Mouse (Mus musculus): ENCODE data around the gene Serinc5. TPM values are rescaled to one million over a fixed set of nuclear protein-coding genes. Genes with fewer than 3 reads are reported as not detected.

Gene Serinc5
- polyA plus RNA-seq, 1 experiment from 2014 or later, result 9.4 TPM

- peaks cover 23% of the 10 kb centered on the region for H3K4me1 ChIP-seq
Observed at GRCm38 (mm10) chr13:92733252-92733651, 122.4 kb downstream of the Serinc5 start.

GRCm38 (mm10) chr13:92733741-92734140 lies 122.8 kb downstream of the Serinc5 start:
- Histone ChIP-seq H3K4me1 (peaks cover 23% of the 10 kb centered on the region), H3K9ac (no peak overlapping the region), H3K4me3 (no peak overlapping the region), H3K4me2 (no peak overlapping the region), H3K36me3 (no peaks in the 10 kb centered on the region), H3K27me3 (replicated peaks) (peaks cover 13% of the 10 kb centered on the region; the same call in 1 of the 2 replicates), H3K9me3 (no peaks in the 10 kb centered on the region), H3K27ac (replicated peaks) (no peak overlapping the region)
- 81% methylated on average over 11 of the region's 11 CpGs for WGBS
- ATAC-seq (ENCODE audit: extremely low read depth, insufficient number of reproducible peaks, low FRiP score, low TSS enrichment), result no peak

More at GRCm38 (mm10) chr13:92733252-92733651, 122.4 kb downstream of the Serinc5 start:
- WGBS, result 41% methylated on average over 9 of the region's 9 CpGs
- no peak overlapping the region for H3K4me2 ChIP-seq
- no peak for ATAC-seq (ENCODE audit: extremely low read depth, insufficient number of reproducible peaks, low FRiP score, low TSS enrichment)
- peaks cover 13% of the 10 kb centered on the region; the same call in 1 of the 2 replicates for H3K27me3 ChIP-seq (replicated peaks)
- no peak overlapping the region for H3K27ac ChIP-seq (replicated peaks)
- no peaks in the 10 kb centered on the region for H3K36me3 ChIP-seq
- no peaks in the 10 kb centered on the region for H3K9me3 ChIP-seq
- no peak overlapping the region for H3K9ac ChIP-seq
- no peak overlapping the region for H3K4me3 ChIP-seq

GRCm38 (mm10) chr13:92735693-92736092 lies 124.8 kb downstream of the Serinc5 start:
- Histone ChIP-seq H3K27ac (replicated peaks) (no peak overlapping the region), H3K9ac (no peak overlapping the region), H3K36me3 (no peaks in the 10 kb centered on the region), H3K4me2 (no peak overlapping the region), H3K4me3 (no peak overlapping the region), H3K27me3 (replicated peaks) (peaks cover 13% of the 10 kb centered on the region; the same call in 1 of the 2 replicates), H3K4me1 (peaks cover 9% of the 10 kb centered on the region), H3K9me3 (no peaks in the 10 kb centered on the region)
- ATAC-seq (ENCODE audit: extremely low read depth, insufficient number of reproducible peaks, low FRiP score, low TSS enrichment), result no peak
- 74% methylated on average over 1 of the region's 1 CpGs for WGBS

- Histone ChIP-seq H3K4me2 (no peak overlapping the region), H3K9me3 (no peaks in the 10 kb centered on the region), H3K27ac (replicated peaks) (no peak overlapping the region), H3K36me3 (no peaks in the 10 kb centered on the region), H3K4me3 (no peak overlapping the region), H3K4me1 (peaks cover 9% of the 10 kb centered on the region), H3K27me3 (replicated peaks) (peaks cover 13% of the 10 kb centered on the region; the same call in 1 of the 2 replicates), H3K9ac (no peak overlapping the region)
- ATAC-seq (ENCODE audit: extremely low read depth, insufficient number of reproducible peaks, low FRiP score, low TSS enrichment), result no peak
- WGBS, result 49% methylated on average over 11 of the region's 11 CpGs
Observed at GRCm38 (mm10) chr13:92736516-92737300, 125.8 kb downstream of the Serinc5 start.

- Histone ChIP-seq H3K4me3 (no peak overlapping the region), H3K36me3 (no peaks in the 10 kb centered on the region), H3K9ac (no peak overlapping the region), H3K27ac (replicated peaks) (no peak overlapping the region), H3K9me3 (no peaks in the 10 kb centered on the region), H3K4me2 (no peak overlapping the region), H3K4me1 (peaks cover 11% of the 10 kb centered on the region), H3K27me3 (replicated peaks) (0 out of 2 replicates have a peak, but pooled peaks cover under 1% of the 10 kb centered on the region)
- ATAC-seq (ENCODE audit: extremely low read depth, insufficient number of reproducible peaks, low FRiP score, low TSS enrichment), result no peak
- 73% methylated on average over 3 of the region's 3 CpGs for WGBS
Observed at GRCm38 (mm10) chr13:92738821-92739220, 127.9 kb downstream of the Serinc5 start.

DNA sequence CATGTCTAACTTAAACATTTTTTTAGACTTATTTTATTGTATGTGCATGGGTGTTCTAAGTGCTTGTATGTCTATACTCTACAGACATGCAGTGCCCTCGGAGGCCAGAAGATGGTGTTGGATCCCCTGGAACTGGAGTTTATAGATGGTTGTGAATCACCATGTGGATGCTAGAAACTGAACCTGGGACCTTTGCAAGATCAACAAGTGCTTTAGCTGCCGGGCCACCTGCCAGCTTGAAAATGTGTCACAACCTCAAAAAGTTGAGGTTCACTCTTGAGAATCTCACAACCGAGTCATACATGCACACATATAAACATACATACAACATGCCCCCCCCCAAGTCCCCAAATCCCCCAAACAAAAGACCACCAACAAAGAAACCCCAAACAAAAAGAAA lies 129.0 kb downstream of the Serinc5 start:
- H3K27me3 ChIP-seq (replicated peaks), result no peaks in the 10 kb centered on the region
- H3K4me2 ChIP-seq, result no peak overlapping the region
- no peak overlapping the region for H3K27ac ChIP-seq (replicated peaks)
- H3K36me3 ChIP-seq, result no peaks in the 10 kb centered on the region
- WGBS, result 81% methylated on average over 3 of the region's 3 CpGs
- peaks cover 11% of the 10 kb centered on the region for H3K4me1 ChIP-seq
- H3K4me3 ChIP-seq, result no peak overlapping the region
- H3K9me3 ChIP-seq, result no peaks in the 10 kb centered on the region
- no peak for ATAC-seq (ENCODE audit: extremely low read depth, insufficient number of reproducible peaks, low FRiP score, low TSS enrichment)
- no peak overlapping the region for H3K9ac ChIP-seq

GRCm38 (mm10) chr13:92740671-92741270 lies 129.9 kb downstream of the Serinc5 start:
- no peak overlapping the region for H3K9ac ChIP-seq
- no peak overlapping the region for H3K27ac ChIP-seq (replicated peaks)
- H3K4me1 ChIP-seq, result peaks cover 11% of the 10 kb centered on the region
- WGBS, result 11% methylated on average over 2 of the region's 2 CpGs
- ATAC-seq (ENCODE audit: extremely low read depth, insufficient number of reproducible peaks, low FRiP score, low TSS enrichment), result no peak
- H3K4me3 ChIP-seq, result no peak overlapping the region
- no peaks in the 10 kb centered on the region for H3K9me3 ChIP-seq
- H3K4me2 ChIP-seq, result no peak overlapping the region
- no peaks in the 10 kb centered on the region for H3K27me3 ChIP-seq (replicated peaks)
- no peaks in the 10 kb centered on the region for H3K36me3 ChIP-seq

DNA sequence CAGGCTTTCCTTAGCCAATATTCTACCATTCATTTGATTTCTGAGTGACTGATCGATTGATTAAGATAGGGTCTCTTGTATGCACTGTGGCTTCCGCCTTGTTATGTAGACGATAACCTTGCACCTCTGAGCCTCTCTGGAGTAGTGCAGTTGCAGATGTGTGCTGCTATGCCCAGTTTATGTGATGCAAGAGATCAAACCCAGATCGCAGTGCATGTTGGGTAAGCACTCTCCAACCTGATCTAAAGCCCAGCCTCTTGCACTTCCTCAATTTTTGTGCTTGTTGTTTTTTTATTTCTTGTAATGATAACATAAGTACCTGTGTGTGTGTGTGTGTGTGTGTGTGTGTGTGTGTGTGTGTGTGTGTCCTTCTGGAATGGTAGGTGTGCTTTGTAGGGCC lies 132.0 kb downstream of the Serinc5 start:
- ATAC-seq (ENCODE audit: extremely low read depth, insufficient number of reproducible peaks, low FRiP score, low TSS enrichment), result no peak
- Histone ChIP-seq H3K4me3 (no peak overlapping the region), H3K4me2 (no peak overlapping the region), H3K36me3 (no peaks in the 10 kb centered on the region), H3K4me1 (peaks cover 6% of the 10 kb centered on the region), H3K27me3 (replicated peaks) (no peaks in the 10 kb centered on the region), H3K9ac (no peak overlapping the region), H3K9me3 (no peaks in the 10 kb centered on the region), H3K27ac (replicated peaks) (no peak overlapping the region)
- 80% methylated on average over 4 of the region's 4 CpGs for WGBS

DNA sequence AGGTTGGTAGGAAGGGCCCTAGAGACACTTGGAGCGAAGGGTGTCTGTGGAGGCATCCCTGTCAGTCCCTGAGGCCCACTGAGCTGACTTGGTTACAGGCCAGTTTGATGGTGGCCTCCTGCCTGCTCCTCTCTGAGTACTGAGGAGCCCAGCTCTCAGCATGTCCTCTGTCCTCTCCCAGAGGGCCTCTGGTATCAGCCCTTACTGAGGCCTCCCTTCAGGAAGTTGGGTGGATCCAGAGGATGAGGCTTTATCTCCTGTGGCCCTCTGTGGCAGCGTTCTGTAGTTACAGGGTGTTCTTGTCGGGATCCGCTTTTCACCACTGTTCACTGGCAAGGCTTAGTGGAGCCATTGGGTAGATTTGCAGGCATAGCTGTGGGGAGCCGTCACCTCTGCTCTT lies 132.4 kb downstream of the Serinc5 start:
- ATAC-seq (ENCODE audit: extremely low read depth, insufficient number of reproducible peaks, low FRiP score, low TSS enrichment), result no peak

DNA sequence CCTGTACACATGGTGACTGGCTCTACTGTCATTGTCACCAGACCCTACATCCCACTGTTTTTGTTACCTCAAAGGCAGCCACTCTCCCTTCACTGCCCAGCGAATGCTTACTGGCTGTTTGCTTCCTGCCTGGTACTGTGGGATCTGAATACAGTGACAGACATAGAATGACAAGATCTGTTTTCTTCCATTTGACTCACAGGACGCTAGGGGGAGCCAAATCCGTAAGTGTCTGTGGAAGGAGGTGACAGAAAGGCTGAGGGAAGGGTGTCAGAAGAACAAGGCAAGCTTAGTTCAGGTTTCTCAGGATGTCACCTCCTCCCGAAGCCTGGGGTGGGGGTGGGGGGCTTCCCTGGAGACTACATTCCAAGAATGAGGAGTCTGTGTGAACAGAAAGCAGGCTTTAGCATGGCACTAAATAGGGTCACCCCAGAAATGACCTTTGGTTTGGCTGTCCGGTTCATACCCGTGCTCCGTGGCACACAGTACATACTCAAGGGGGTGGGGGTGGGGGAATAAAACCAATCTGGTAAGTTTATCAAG lies 140.2 kb downstream of the Serinc5 start:
- H3K4me2 ChIP-seq, result peak overlapping the region; percentile 50
- no peaks in the 10 kb centered on the region for H3K9me3 ChIP-seq
- peaks cover 13% of the 10 kb centered on the region for H3K4me1 ChIP-seq
- H3K27ac ChIP-seq (replicated peaks), result 0 out of 2 replicates have a peak overlapping the region, but pooled peaks have one; percentile 42
- H3K9ac ChIP-seq, result no peak overlapping the region
- no peak overlapping the region for H3K4me3 ChIP-seq
- H3K27me3 ChIP-seq (replicated peaks), result peaks cover 19% of the 10 kb centered on the region
- no peak for ATAC-seq (ENCODE audit: extremely low read depth, insufficient number of reproducible peaks, low FRiP score, low TSS enrichment)
- 20% methylated on average over 7 of the region's 7 CpGs for WGBS
- no peaks in the 10 kb centered on the region for H3K36me3 ChIP-seq

More for the DNA sequence above, 132.4 kb downstream of the Serinc5 start:
- 41% methylated on average over 5 of the region's 5 CpGs for WGBS
- no peak overlapping the region for H3K27ac ChIP-seq (replicated peaks)
- H3K9me3 ChIP-seq, result no peaks in the 10 kb centered on the region
- no peaks in the 10 kb centered on the region for H3K27me3 ChIP-seq (replicated peaks)
- H3K36me3 ChIP-seq, result no peaks in the 10 kb centered on the region
- no peak overlapping the region for H3K9ac ChIP-seq
- peaks cover 6% of the 10 kb centered on the region for H3K4me1 ChIP-seq
- H3K4me2 ChIP-seq, result 0 out of 2 replicates have a peak overlapping the region, but pooled peaks have one; percentile 4
- H3K4me3 ChIP-seq, result no peak overlapping the region

GRCm38 (mm10) chr13:92751726-92752565 lies 141.1 kb downstream of the Serinc5 start:
- ATAC-seq (ENCODE audit: extremely low read depth, insufficient number of reproducible peaks, low FRiP score, low TSS enrichment), result no peak
- WGBS, result 63% methylated on average over 21 of the region's 21 CpGs
- peaks cover 20% of the 10 kb centered on the region for H3K4me1 ChIP-seq
- H3K4me3 ChIP-seq, result no peak overlapping the region
- H3K9ac ChIP-seq, result 0 out of 2 replicates have a peak overlapping the region, but pooled peaks have one; percentile 16
- H3K36me3 ChIP-seq, result no peaks in the 10 kb centered on the region
- peaks cover 26% of the 10 kb centered on the region for H3K27me3 ChIP-seq (replicated peaks)
- peak overlapping the region; percentile 42; the same call in 1 of the 2 replicates for H3K27ac ChIP-seq (replicated peaks)
- H3K9me3 ChIP-seq, result no peaks in the 10 kb centered on the region
- H3K4me2 ChIP-seq, result peak overlapping the region; percentile 50

Measured in heart, embryonic 13.5 days (tissue).